Mouse (Mus musculus) adrenal gland, postnatal 25 days (tissue): ENCODE results near the gene Vmn2r85. TPM values are rescaled to one million over a fixed set of nuclear protein-coding genes. Genes with fewer than 3 reads are reported as not detected.
A peak's percentile ranks its signal among the peaks of the same experiment; 100 is the strongest.
"Not testable (repeated sequence)": the region's sequence is repeated elsewhere in the genome, so short reads cannot be mapped to it uniquely, and the experiment has no call there.

Experiments used
- DNase-seq: peaks from one replicate; pipeline ENCODE4 v3.0.0; 2021; ENCODE audit warnings: mixed read lengths
- long read RNA-seq: library from polyadenylated mRNA; stranded (forward); transcript quantifications from one replicate; pipeline ENCODE4 v2.0.0, GENCODE M21; 2021
- total RNA-seq: library from RNA; stranded (reverse); gene quantifications from 2 replicates; pipeline ENCODE4 v1.2.3, GENCODE M21; 2021

Gene Vmn2r85
- total RNA-seq, result not detected in 2 replicates
- long read RNA-seq, result 0 reads

- DNase-seq, result not testable (repeated sequence)
Observed at GRCm38 (mm10) chr10:130429603-130430002, at the start of gene Vmn2r85. Gene Vmn2r85, minus strand, starts transcription at chr10:130429703.

- DNase-seq, result peak; percentile 34
Observed at GRCm38 (mm10) chr10:130470311-130470760, 40.8 kb upstream of the Vmn2r85 start.

GRCm38 (mm10) chr10:130455950-130456349 lies 26.4 kb upstream of the Vmn2r85 start, which contains the start of gene Vmn2r86:
Gene Vmn2r86, minus strand, starts transcription at chr10:130456050.
- DNase-seq, result not testable (repeated sequence)

GRCm38 (mm10) chr10:130444776-130445175 lies 15.3 kb upstream of the Vmn2r85 start:
- DNase-seq, result no peak

DNA sequence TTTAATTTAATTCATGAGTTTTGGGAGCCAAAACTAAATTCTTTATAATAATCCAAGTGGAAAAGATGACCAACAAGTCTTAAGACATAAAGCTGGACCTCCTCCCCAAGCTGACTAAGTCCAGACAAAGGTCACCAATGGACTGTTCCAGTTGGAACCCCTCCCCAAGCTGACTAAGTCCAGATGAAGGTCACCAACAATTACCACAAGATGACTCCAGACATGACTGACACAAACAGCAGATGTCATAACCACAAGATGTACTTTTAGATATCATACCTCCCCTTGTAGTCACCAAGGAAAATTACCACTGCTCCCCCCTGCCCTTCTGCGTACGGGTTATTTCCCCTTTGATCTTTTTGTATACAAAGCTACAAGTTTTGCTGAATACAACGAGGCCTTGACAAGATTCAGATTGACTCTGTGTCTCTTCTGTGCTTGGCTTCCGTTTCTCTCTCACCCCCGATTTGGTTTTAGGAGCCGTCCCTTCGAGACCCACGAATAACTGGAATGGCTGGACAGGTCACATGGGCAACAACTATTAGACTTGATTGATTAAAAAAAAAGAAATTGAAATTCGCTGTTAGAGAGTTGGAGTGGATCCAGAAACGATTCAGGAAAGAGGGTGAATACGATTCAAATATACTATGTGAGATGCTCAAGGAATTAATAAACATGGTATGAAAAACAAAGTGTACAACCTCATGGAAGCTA lies 4.8 kb upstream of the Vmn2r85 start:
- not testable (repeated sequence) for DNase-seq

DNA sequence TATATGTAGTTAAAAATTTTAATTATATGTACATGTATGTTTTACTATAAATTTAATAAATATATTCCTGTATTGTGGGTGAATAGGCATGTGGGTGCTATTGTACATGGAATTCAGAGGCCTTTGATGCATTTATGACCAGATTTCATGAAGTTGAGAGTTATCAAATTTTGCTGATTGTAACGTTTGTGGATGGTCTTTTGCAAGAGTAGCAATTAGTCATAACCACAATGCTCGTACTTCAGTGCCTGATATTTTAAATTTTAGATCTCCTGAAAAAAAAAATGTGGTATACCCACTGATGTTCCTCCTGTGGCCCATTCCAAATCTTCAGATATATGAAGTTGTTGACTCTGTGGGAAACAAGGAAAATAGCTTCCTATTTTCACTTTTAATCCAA lies 7.1 kb downstream of the Vmn2r85 start:
- not testable (repeated sequence) for DNase-seq

DNA sequence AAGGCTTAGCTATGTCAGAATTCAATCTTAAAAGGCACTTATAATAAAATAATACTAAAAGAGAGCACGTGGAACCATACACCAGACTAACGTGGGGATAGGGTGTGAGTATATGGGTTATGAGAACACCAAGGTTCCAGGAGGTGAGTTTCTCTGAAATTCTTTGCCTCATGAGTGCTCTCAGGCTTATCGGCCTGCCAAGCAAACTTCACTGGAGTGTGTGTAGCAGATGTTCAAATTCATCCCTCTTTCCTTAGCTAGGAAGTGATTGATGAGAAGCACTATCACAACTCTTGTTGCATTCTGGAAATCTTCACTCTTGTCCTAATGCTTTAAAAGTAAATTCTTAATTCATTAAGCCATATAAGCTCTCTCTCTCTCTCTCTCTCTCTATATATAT lies 9.1 kb downstream of the Vmn2r85 start:
- DNase-seq, result no peak

GRCm38 (mm10) chr10:130419954-130420353 lies 9.5 kb downstream of the Vmn2r85 start:
- DNase-seq, result not testable (repeated sequence)

GRCm38 (mm10) chr10:130416352-130416751 lies 13.2 kb downstream of the Vmn2r85 start:
- DNase-seq, result not testable (repeated sequence)

- not testable (repeated sequence) for DNase-seq
Observed at GRCm38 (mm10) chr10:130412167-130412698, 17.3 kb downstream of the Vmn2r85 start.

- no peak for DNase-seq
Observed at GRCm38 (mm10) chr10:130394232-130394631, 35.3 kb downstream of the Vmn2r85 start, which contains the start of gene Vmn2r84. Gene Vmn2r84, minus strand, starts transcription at chr10:130394332.

- no peak for DNase-seq
Observed at GRCm38 (mm10) chr10:130375145-130375544, 54.4 kb downstream of the Vmn2r85 start.

GRCm38 (mm10) chr10:130372491-130373173 lies 56.9 kb downstream of the Vmn2r85 start:
- no peak for DNase-seq

DNA sequence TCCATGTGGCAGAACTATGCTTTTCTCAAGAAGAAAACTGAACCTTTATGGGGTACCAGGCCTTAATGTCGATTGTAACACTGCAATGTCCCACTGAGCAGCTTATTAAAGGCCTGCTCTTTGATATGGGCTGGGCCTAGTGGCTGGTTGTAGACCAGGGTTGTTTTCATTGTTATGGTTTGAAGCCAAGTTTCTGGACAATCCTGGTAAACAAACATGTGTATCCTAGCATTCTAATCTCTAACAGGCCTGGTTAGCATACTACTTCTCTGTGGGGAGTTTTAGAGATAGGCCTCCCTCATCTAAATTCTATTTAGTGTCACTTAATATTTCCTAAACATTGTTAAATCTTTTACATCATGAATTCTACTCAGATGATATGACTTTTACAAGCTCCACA lies 57.9 kb downstream of the Vmn2r85 start:
- DNase-seq, result no peak

GRCm38 (mm10) chr10:130370005-130370682 lies 59.4 kb downstream of the Vmn2r85 start:
- no peak for DNase-seq

- DNase-seq, result no peak
Observed at GRCm38 (mm10) chr10:130368384-130368783, 61.1 kb downstream of the Vmn2r85 start.

GRCm38 (mm10) chr10:130364766-130365165 lies 64.7 kb downstream of the Vmn2r85 start:
- DNase-seq, result no peak

Other genes starting within 250 kb of the Vmn2r85 start
- not detected in 2 replicates for gene Olfr826, start 245.5 kb downstream of the Vmn2r85 start, total RNA-seq
- gene Olfr827, start 215.3 kb downstream of the Vmn2r85 start, total RNA-seq, result not detected in 2 replicates
- 0.36 TPM in 1 of 2 replicates, not detected in the other for gene Neurod4, start 149.5 kb downstream of the Vmn2r85 start, total RNA-seq
- gene Tespa1, start 106.8 kb downstream of the Vmn2r85 start, total RNA-seq, result 0.46 TPM in 1 of 2 replicates, not detected in the other
- not detected in 2 replicates for gene Vmn2r84, start 35.4 kb downstream of the Vmn2r85 start, total RNA-seq
- not detected in 2 replicates for gene Vmn2r86, start 26.3 kb upstream of the Vmn2r85 start, total RNA-seq
- gene Vmn2r87, start 67.7 kb upstream of the Vmn2r85 start, total RNA-seq, result not detected in 2 replicates